Mouse (Mus musculus) liver, adult 2 months (tissue): Measurements from ENCODE around the gene Ppox. TPM values are rescaled to one million over a fixed set of nuclear protein-coding genes. Genes with fewer than 3 reads are reported as not detected.

Experiments used
- DNase-seq: peaks from one replicate; pipeline ENCODE4 v3.0.0-alpha.2; 2011; ENCODE audit warnings: low read depth, low spot score; ENCODE audit errors: extremely low read depth
- H3K27ac ChIP-seq: fragments of 200-500 bp; replicated peaks from 2 replicates; pipeline ENCODE4 v1.5.1; 2012; ENCODE audit warnings: low read depth, mild to moderate bottlenecking, control low read depth, inconsistent platforms, low read length; ENCODE audit not compliant: insufficient read depth
- H3K27me3 ChIP-seq: fragments of 200-500 bp; 2 replicates; pipeline ENCODE4 v1.6.1; 2012; ENCODE audit warnings: mild to moderate bottlenecking, moderate library complexity, low read length, inconsistent platforms; ENCODE audit not compliant: control insufficient read depth, insufficient read depth
- H3K36me3 ChIP-seq: fragments of 200-500 bp; 2 replicates; pipeline ENCODE4 v1.6.1; 2012; ENCODE audit warnings: low read length, inconsistent platforms; ENCODE audit not compliant: control insufficient read depth, insufficient read depth
- H3K4me1 ChIP-seq: fragments of 200-500 bp; 2 replicates; pipeline ENCODE4 v1.6.1; 2011; ENCODE audit warnings: low read length; ENCODE audit not compliant: control insufficient read depth, insufficient read depth
- H3K4me3 ChIP-seq: fragments of 200-500 bp; 2 replicates; pipeline ENCODE4 v1.5.1; 2011; ENCODE audit warnings: low read depth, mild to moderate bottlenecking, control low read depth, low read length, moderate library complexity; ENCODE audit not compliant: insufficient read depth
- H3K79me2 ChIP-seq: fragments of 200-500 bp; 2 replicates; pipeline ENCODE4 v1.6.1; 2012; ENCODE audit warnings: inconsistent platforms, mild to moderate bottlenecking, low read length, moderate library complexity; ENCODE audit not compliant: control insufficient read depth, insufficient read depth
- H3K9ac ChIP-seq: fragments of 200-500 bp; 2 replicates; pipeline ENCODE4 v1.6.1; 2012; ENCODE audit warnings: low read depth, mild to moderate bottlenecking, control low read depth, inconsistent platforms, low read length
- CTCF ChIP-seq: fragments of 200-500 bp; IDR thresholded peaks from 2 replicates; pipeline ENCODE4 v1.5.1; 2011; ENCODE audit warnings: low read depth, low read length, control low read depth
- POLR2A ChIP-seq: fragments of 200-500 bp; IDR thresholded peaks from 2 replicates; pipeline ENCODE4 v1.6.1; 2011; ENCODE audit warnings: low read length, control low read depth; ENCODE audit not compliant: insufficient read depth; ENCODE audit errors: extremely low read depth
- WGBS: fragments of 180-500 bp; shearing (Covaris S2); methylation state at CpG from one replicate; pipeline ENCODE4 v1.1.7; 2018; 5-methylcytosine and 5-hydroxymethylcytosine counted together
- polyA plus RNA-seq: library from polyadenylated mRNA; depleted of rRNA; stranded (reverse); fragments of >200 nt; gene quantifications from 2 replicates; pipeline ENCODE4 v1.2.3, GENCODE M21; 2012; rRNA removed
- total RNA-seq: library from RNA; depleted of rRNA; stranded (reverse); fragments of >200 nt; gene quantifications from 2 replicates; pipeline ENCODE4 v1.2.3, GENCODE M21; 2014; rRNA removed

Ppox gene
- total and polyA plus RNA-seq, 2 experiments = 11.0 to 31.2 TPM

DNA sequence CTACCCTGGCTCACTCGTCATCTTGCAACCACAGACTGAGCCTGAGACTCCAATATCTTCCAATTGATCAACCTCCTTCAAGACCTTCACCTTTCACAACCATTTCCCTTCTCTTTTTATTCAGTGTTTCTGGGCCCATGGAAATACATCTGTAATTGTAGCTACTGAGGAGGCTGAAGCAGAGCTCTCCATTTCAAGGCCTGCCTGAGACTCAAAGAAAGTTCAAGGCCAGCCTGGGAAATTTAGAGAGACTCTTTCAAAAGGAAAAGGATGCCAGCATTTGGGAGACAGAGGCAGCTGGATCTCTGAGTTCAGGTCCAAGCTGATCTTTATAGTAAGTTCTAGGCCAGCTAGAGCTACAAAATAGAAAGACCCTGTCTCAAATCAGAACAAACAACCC is 53.1 kb downstream of the Ppox start:
- Histone ChIP-seq H3K79me2 (no peaks in the 10 kb centered on the region), H3K27me3 (no peaks in the 10 kb centered on the region), H3K27ac (peak overlapping the region; percentile 39), H3K36me3 (peaks cover 6% of the 10 kb centered on the region; the same call in 1 of the 2 replicates), H3K4me1 (peaks cover 22% of the 10 kb centered on the region), H3K4me3 (no peak overlapping the region), H3K9ac (no peak overlapping the region)
- DNase-seq = no peak
- TF ChIP-seq POLR2A (no peak), CTCF (no peak)
- 36% methylated on average over 1 of the region's 1 CpGs for WGBS

DNA sequence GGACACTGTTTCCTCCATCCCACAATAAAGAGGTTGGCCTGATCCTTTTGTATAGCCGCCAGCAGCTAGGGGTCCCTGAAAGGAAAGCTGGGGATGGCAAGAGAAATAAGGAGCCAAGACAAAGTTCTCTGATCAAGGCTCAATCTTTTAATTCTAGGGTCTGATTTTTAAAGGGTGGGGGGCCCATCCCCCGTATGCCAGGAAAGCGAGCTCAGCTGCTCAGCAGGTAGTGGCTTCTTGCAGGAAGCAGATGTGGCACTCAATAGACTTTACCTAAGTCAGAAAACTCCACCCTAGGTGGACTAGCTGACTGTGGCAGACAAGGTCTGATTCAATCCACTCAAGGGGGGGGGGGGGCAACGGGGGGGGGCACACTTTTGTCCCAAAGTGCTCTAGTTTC is 54.2 kb downstream of the Ppox start:
- Histone ChIP-seq H3K27me3 (no peaks in the 10 kb centered on the region), H3K27ac (peak overlapping the region; percentile 95), H3K9ac (peak overlapping the region; percentile 64)

More for the DNA sequence above, 54.2 kb downstream of the Ppox start:
- Histone ChIP-seq H3K4me3 (peak overlapping the region; percentile 98), H3K36me3 (peaks cover 6% of the 10 kb centered on the region; the same call in 1 of the 2 replicates), H3K79me2 (no peaks in the 10 kb centered on the region), H3K4me1 (peaks cover 15% of the 10 kb centered on the region)
- TF ChIP-seq POLR2A (0 out of 2 replicates have a peak, but pooled peaks have one; percentile 57), CTCF (no peak)
- DNase-seq = peak; percentile 74
- WGBS = 18% methylated on average over 4 of the region's 4 CpGs

Other genes starting within 250 kb of the Ppox start
- gene Fcgr3, start 216.3 kb downstream of the Ppox start, total RNA-seq = 11.5 and 14.5 TPM in 2 replicates
- 2.6 and 4.5 TPM in 2 replicates for gene Fcgr3, start 216.3 kb downstream of the Ppox start, polyA plus RNA-seq
- 0.13 and 0.37 TPM in 2 replicates for gene Cfap126, start 167.3 kb downstream of the Ppox start, total RNA-seq
- 1.5 and 3.5 TPM in 2 replicates for gene Cfap126, start 167.3 kb downstream of the Ppox start, polyA plus RNA-seq
- gene Sdhc, start 130.6 kb downstream of the Ppox start, total RNA-seq = 194 and 217 TPM in 2 replicates
- 375 and 403 TPM in 2 replicates for gene Sdhc, start 130.6 kb downstream of the Ppox start, polyA plus RNA-seq
- 0.07 and 0.09 TPM in 2 replicates for gene Mpz, start 130.5 kb downstream of the Ppox start, total RNA-seq
- gene Mpz, start 130.5 kb downstream of the Ppox start, polyA plus RNA-seq = 0.27 and 0.83 TPM in 2 replicates
- 3.8 and 10.0 TPM in 2 replicates for gene Pcp4l1, start 84.9 kb downstream of the Ppox start, total RNA-seq
- gene Pcp4l1, start 84.9 kb downstream of the Ppox start, polyA plus RNA-seq = 10.5 and 15.0 TPM in 2 replicates
- gene Nr1i3, start 67.2 kb downstream of the Ppox start, total RNA-seq = 178 and 264 TPM in 2 replicates
- gene Nr1i3, start 67.2 kb downstream of the Ppox start, polyA plus RNA-seq = 215 and 229 TPM in 2 replicates
- 5.5 and 10.7 TPM in 2 replicates for gene Tomm40l, start 58.7 kb downstream of the Ppox start, total RNA-seq
- gene Tomm40l, start 58.7 kb downstream of the Ppox start, polyA plus RNA-seq = 6.7 and 9.7 TPM in 2 replicates
- 15,245 and 18,176 TPM in 2 replicates for gene Apoa2, start 56.1 kb downstream of the Ppox start, total RNA-seq
- 28,168 and 29,095 TPM in 2 replicates for gene Apoa2, start 56.1 kb downstream of the Ppox start, polyA plus RNA-seq
- 6.4 and 12.4 TPM in 2 replicates for gene Fcer1g, start 46.8 kb downstream of the Ppox start, total RNA-seq
- gene Fcer1g, start 46.8 kb downstream of the Ppox start, polyA plus RNA-seq = 21.3 and 50.7 TPM in 2 replicates
- gene Adamts4, start 30.8 kb downstream of the Ppox start, total RNA-seq = 0.09 and 0.13 TPM in 2 replicates
- gene Adamts4, start 30.8 kb downstream of the Ppox start, polyA plus RNA-seq = 0.15 and 0.37 TPM in 2 replicates
- gene Ndufs2, start 29.8 kb downstream of the Ppox start, total RNA-seq = 272 and 275 TPM in 2 replicates
- 174 and 195 TPM in 2 replicates for gene Ndufs2, start 29.8 kb downstream of the Ppox start, polyA plus RNA-seq
- 4.8 and 6.4 TPM in 2 replicates for gene B4galt3, start 10.9 kb downstream of the Ppox start, total RNA-seq
- 16.1 and 23.9 TPM in 2 replicates for gene B4galt3, start 10.9 kb downstream of the Ppox start, polyA plus RNA-seq
- gene Usp21, start 6.8 kb upstream of the Ppox start, total RNA-seq = 4.3 and 7.2 TPM in 2 replicates
- gene Usp21, start 6.8 kb upstream of the Ppox start, polyA plus RNA-seq = 20.2 and 23.8 TPM in 2 replicates
- gene Ufc1, start 13.8 kb upstream of the Ppox start, total RNA-seq = 96.5 and 103 TPM in 2 replicates
- 30.3 and 34.5 TPM in 2 replicates for gene Ufc1, start 13.8 kb upstream of the Ppox start, polyA plus RNA-seq
- 14.7 and 15.8 TPM in 2 replicates for gene Dedd, start 48.0 kb upstream of the Ppox start, total RNA-seq
- gene Dedd, start 48.0 kb upstream of the Ppox start, polyA plus RNA-seq = 28.3 and 34.1 TPM in 2 replicates
- 128 and 132 TPM in 2 replicates for gene Nit1, start 64.5 kb upstream of the Ppox start, total RNA-seq
- gene Nit1, start 64.5 kb upstream of the Ppox start, polyA plus RNA-seq = 120 and 139 TPM in 2 replicates
- 21.6 and 26.6 TPM in 2 replicates for gene Pfdn2, start 64.5 kb upstream of the Ppox start, total RNA-seq
- gene Pfdn2, start 64.5 kb upstream of the Ppox start, polyA plus RNA-seq = 13.1 and 15.2 TPM in 2 replicates
- gene Klhdc9, start 79.6 kb upstream of the Ppox start, total RNA-seq = not detected in 2 replicates
- gene Klhdc9, start 79.6 kb upstream of the Ppox start, polyA plus RNA-seq = 0.05 TPM in 1 of 2 replicates, not detected in the other
- gene Nectin4, start 88.9 kb upstream of the Ppox start, total RNA-seq = 0.09 and 0.20 TPM in 2 replicates
- 0.09 and 0.16 TPM in 2 replicates for gene Nectin4, start 88.9 kb upstream of the Ppox start, polyA plus RNA-seq
- 2.4 and 2.8 TPM in 2 replicates for gene Arhgap30, start 107.8 kb upstream of the Ppox start, total RNA-seq
- 1.3 and 2.0 TPM in 2 replicates for gene Arhgap30, start 107.8 kb upstream of the Ppox start, polyA plus RNA-seq
- gene Usf1, start 130.1 kb upstream of the Ppox start, total RNA-seq = 27.2 and 33.7 TPM in 2 replicates
- gene Usf1, start 130.1 kb upstream of the Ppox start, polyA plus RNA-seq = 39.4 and 44.7 TPM in 2 replicates
- 26.6 and 27.8 TPM in 2 replicates for gene Tstd1, start 137.7 kb upstream of the Ppox start, total RNA-seq
- gene Tstd1, start 137.7 kb upstream of the Ppox start, polyA plus RNA-seq = 50.6 and 57.2 TPM in 2 replicates
- gene F11r, start 156.3 kb upstream of the Ppox start, total RNA-seq = 39.1 and 56.8 TPM in 2 replicates
- 47.7 and 60.4 TPM in 2 replicates for gene F11r, start 156.3 kb upstream of the Ppox start, polyA plus RNA-seq
- 3.4 and 5.5 TPM in 2 replicates for gene Alyref2, start 222.3 kb upstream of the Ppox start, total RNA-seq
- 3.2 and 4.6 TPM in 2 replicates for gene Alyref2, start 222.3 kb upstream of the Ppox start, polyA plus RNA-seq